Mouse (Mus musculus): ENCODE results near the gene Zscan26. TPM values are rescaled to one million over a fixed set of nuclear protein-coding genes. Genes with fewer than 3 reads are reported as not detected.
"Not testable (repeated sequence)": the region's sequence is repeated elsewhere in the genome, so short reads cannot be mapped to it uniquely, and the experiment has no call there.

The Zscan26 gene
- total RNA-seq (2021): 10 to 100 TPM; 26.9 to 29.4 TPM
- long read RNA-seq: 0 reads

DNA sequence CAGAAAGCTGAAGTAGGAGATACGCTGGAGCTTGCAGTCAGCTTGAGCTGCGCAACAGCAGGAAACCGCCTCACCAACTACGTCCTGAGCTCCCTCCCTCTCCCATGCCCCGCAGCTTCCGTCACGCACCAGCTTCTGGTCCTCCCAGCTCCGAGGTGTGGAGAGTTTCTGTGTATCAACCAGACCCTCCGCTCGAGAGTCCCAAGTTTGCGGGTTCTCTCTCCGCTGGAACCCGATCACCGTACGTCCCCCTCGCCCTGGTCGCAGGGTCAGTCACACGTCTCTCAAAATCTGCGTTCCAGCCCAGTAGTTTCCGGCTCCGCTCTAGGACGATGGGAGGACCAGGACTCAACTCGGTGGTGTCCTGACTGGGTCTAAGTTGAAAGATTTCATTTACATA, at the start of gene Zscan26:
TSS of gene Zscan26 (minus strand) at position 282 of the 400 bp plus-strand sequence.
- DNase-seq (ENCODE audit: low spot score in 2 of 2): peak; percentile 73 to 82

DNA sequence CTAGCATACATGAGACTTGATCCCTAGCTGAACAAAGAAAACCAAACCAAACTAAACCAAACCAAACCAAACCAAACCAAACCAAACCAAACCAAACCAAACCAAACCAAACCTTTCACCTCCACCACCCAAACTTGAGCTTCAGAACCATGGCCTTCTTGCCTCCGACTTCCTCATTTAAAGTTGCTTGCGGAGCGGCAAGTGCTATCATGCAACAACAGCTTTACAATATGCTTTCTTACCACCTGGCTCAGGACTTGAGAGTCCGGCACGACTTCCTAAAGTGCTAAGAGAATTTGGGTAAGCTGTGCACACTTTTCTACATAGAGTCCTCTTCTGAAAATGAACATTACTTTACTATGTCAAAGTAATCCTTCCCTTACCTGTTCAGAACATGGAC, 48.8 kb upstream of the Zscan26 start:
- no peak for DNase-seq (ENCODE audit: low spot score in 2 of 2)

DNA sequence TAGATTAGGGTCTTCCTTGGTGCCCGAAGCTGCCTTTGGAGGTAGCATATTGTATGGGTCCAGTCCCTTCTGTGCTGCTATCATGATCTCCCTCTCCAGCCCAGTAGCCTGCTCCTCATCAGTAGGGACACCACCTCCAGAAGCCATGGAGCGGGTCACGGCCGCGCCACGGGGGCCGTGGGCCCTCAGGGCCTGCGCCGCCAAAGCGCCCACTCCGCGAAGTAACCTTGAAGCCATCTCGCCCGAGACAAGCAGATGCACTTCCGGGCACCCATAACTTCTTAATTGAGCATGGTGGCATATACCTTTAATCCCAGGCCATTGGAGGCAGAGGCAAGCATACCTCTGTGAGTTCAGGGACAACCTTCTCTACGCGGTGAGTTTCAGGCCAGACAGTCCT, 47.7 kb upstream of the Zscan26 start, which contains the start of gene Gm11273:
TSS of gene Gm11273 (minus strand) at position 237 of the 400 bp plus-strand sequence.
- not testable (repeated sequence) for DNase-seq (ENCODE audit: low spot score in 2 of 2)

DNA sequence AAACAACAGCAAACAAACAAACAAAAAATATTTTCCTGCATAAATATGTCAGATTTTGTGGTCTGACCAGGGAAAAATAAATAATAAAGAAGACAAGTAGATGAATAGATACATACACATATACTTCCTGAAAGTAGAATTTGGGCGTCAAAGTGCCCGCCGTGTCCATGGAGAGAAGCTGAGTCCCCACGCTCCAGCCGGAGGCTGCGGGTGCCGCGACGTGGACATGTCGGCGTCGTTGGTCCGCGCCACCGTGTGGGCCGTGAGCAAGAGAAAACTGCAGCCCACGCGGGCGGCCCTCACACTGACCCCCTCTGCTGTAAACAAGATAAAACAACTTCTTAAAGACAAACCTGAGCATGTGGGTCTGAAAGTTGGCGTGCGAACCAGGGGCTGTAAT, 41.5 kb upstream of the Zscan26 start, which contains the start of gene AK157302:
TSS of gene AK157302 (plus strand) at position 144 of the 400 bp plus-strand sequence.
- no peak for DNase-seq (ENCODE audit: low spot score in 2 of 2)

DNA sequence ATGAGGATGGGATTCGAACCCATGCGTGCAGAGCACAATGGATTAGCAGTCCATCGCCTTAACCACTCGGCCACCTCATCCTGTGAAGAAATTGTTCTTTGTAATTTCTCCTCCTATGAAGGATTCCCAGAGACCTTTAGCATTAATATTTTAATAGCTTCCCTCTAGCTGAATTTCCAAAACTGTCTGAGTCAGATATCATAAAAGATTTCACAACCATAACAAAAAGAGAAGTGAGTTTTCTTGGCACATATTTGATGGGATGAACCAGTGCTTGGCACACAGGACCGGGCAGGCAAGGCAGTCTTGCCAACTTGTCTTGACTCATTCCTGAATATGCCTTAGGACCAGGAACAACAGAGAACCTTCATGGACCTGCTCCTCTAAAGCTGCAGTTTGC, 39.3 kb upstream of the Zscan26 start:
- DNase-seq (ENCODE audit: low spot score in 2 of 2): no peak

DNA sequence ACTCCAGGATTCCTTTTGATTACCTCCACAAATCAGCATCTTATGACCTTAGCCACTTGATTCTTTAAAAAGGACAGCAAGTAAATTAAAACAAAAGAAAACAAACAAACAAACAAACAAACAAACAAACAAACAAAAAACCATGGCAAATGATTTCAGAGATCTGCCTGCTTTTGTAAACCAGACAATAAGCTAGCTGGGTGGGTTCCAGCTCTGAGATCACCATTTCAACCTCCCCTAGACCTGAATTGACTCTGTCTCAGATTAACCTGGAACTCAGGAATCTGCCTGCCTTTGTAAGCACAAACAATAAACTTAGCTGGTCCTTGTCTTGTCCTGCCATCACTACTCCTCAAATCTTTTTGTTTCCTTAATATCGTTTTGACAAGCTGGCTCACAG, 33.4 kb upstream of the Zscan26 start:
- no peak for DNase-seq (ENCODE audit: low spot score in 2 of 2)

DNA sequence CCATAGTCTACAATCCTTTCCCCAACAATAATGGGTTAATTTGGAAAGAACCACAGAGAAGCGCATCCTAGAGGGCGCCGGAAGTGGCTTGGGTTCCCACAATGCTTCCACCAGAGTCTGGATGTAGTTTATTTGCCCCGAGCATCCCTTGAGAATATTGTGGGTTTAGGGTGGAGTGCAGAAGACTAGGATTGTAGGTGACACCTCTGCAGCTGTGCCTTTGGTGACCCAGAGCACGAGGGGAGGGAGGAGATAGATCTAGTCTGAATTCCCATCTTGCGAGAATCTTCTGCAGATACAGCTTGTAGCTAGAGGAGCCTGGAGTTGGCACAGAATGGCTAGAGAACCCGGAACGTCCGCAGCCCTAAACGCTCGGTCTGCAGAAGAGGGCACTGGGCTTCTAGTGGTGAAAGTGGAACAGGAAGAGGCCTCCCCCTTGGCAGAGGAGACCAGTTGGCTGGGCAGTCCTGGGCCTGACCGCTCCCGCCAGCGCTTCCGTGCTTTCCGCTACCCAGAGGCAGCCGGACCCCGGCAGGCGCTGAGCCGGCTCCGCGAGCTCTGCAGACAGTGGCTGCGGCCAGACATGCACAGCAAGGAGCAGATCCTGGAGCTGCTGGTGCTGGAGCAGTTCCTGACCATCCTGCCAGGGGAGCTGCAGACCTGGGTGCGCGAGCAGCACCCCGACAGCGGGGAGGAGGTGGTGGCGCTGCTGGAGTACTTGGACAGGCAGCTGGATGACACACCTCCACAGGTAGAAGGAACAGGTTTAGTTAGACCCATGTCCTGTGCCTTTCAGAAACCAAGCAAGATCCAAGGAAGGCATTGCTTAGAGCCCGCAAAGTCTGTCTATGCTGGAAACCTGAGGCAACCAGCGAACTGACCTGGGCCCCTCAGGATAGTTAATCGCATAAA, 25.5 kb upstream of the Zscan26 start, which contains the start of the genes Zkscan4 and Gm10065:
TSS of gene Zkscan4 (plus strand) at position 149 of the 912 bp plus-strand sequence.
TSS of gene Gm10065 (minus strand) at position 683 of the 912 bp plus-strand sequence.
- peak; percentile 72 to 81 for DNase-seq (ENCODE audit: low spot score in 2 of 2)

DNA sequence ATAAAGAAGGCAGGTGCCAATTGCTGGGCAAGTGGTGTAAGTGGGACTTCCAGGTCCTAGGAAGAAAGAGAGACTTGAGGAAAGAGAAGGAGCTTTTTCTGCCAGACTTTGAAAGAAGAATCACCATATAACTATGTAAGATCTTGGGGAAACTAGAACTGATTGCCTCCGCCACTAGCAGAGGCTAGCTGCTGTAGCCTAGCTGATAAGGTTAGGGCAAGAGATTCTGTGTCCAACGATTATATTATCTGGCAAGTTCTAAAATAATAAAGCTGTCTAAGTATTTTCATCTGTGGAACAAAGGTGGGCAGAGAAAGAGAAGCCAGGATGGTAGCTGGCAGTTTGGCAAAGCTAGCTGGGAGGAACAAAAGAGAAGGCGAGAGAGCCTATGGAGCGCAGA, 18.9 kb upstream of the Zscan26 start:
- DNase-seq (ENCODE audit: low spot score in 2 of 2): no peak

DNA sequence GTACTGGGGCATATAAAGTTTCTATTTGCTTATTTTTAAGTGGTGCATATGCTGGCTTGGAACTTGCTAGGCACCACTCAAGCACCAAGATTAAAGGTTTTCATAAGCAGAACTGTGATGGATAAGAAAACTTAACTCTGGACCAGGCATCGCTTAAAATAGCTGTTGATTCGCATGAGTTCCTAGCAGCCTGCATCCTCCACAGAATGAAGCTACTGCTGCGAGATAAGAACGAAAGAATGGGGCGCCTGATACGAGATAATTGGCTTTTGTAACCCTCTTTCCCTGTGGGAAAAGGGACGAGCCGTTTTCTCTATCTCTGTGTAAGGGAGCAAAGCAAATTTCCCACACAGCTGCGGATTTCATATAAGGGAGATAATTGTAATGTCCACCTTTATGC, 15.6 kb upstream of the Zscan26 start:
- no peak for DNase-seq (ENCODE audit: low spot score in 2 of 2)

DNA sequence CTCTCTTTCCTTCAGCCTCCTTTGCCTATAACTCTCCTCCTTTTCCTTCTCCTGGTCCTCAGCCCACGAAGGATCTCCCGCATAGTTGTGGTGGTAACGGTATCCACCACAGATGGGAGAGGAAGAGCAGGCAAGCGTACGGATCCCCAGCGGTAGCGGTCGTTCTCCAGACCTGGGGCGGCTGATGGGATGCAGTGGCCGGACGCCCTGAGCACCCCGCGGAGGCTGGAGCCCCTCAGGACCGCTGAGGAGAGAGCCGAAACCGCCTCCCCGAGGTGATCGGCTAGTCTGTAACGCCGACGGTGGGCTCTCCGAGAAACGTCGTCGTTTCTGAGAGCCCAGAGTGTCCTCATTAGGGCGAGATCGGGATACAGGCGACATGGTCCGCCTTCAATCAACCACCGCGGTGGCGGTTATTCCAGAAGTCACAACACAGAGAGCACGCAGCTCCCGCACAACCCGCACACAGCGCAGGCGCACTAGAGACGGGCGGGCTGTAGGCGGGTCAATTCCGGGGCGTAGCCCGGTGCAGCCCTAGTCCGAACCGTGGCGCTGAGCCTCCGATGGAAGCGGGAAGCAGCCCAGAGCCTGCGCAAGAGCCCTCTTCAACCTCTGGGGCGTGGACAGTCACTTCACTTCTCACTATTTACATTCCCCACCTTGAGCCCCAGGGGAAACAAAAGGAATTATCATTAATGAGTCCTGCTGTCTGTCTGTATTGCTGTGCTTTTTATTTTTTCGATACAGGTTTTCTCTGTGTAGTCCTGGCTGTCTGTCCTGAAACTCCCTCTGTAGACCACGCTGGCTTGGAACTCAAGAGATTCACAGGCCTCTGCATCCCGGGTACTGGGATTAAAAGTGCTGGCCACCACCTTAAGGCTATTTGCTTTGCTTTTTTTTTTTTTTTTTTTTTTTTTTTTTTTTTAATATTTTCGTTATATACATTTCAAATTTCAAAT, 14.8 kb upstream of the Zscan26 start, which contains the start of gene Nkapl:
TSS of gene Nkapl (minus strand) at position 449 of the 959 bp plus-strand sequence.
- DNase-seq (ENCODE audit: low spot score in 2 of 2): peak; percentile 60 to 75

DNA sequence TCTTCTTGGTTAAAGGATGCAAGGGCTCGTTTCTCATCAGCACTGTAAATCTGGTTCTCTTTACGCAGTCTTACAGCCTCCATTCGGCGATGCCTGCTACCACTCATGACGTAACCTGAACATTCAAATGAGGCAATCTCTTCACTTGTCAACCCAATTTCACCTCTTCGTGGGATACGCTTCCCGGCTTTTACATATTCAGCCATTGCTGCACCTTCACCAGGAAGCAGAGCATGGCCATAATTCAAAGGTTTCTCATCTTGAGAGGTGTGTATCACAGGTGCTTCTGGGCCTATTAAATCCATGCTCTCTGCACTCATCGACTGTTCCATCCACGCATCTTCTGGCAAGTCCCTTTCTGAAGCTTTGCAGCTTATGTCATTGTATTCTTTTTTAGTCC, 13.8 kb upstream of the Zscan26 start:
- DNase-seq (ENCODE audit: low spot score in 2 of 2): no peak

DNA sequence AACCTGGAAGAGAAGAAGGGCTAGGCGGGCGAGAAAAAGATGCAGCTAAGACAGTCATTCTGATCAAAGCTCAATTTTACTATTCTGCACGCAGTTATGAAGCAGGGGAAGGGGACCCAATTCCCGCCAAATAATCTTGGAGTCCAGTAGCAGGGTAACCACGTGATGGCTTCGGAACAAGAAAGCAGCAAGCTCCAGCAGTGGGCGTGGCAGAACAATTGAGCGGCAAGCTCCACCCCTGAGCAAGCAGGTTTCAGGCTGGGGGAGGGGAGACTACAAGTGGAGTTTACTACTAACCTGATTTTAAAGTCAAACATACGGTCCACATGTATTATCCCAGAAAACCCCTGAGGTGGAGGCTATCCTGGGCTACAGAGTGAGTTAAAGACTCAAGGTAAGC, 9.0 kb upstream of the Zscan26 start:
- not testable (repeated sequence) for DNase-seq (ENCODE audit: low spot score in 2 of 2)

DNA sequence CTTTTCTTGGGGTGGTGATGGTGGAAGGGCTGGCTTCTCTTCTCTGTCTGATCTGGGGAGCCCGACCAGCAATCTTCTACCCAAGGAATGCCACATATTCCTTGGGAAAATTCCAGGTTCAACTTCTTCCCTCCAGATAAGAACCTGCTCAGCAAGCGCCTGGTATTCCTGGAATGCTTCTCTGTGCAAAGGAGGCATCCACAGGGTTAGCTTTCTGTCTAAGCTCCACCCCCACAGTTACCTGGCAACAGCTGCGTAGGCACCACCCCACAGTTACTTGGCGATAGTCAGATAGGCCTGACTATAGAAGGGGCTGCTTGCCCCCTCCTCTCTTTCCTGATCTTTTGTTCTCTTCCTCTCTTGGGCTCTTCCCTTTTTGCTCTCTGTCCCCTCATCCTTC, 2.8 kb upstream of the Zscan26 start:
- no peak for DNase-seq (ENCODE audit: low spot score in 2 of 2)

DNA sequence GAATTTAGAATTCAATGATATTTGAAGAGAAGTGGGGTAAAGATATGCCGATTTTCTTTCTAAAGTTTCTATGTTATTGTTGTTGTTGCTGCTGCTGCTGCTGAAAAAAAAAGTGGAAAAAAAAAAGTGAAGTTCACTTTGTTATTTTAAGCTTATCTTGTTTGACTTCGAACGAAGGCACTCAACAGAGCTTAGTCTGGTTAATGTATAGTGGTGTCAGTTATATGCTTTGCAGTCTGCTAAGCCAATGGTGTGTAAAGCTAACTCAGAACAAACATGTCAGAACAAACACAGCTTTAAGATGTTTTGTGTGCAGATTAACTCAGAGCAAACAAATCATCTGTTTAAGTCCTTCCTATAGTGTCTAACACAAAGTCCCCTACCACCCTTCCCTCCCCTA, 603 bp upstream of the Zscan26 start:
- no peak for DNase-seq (ENCODE audit: low spot score in 2 of 2)

DNA sequence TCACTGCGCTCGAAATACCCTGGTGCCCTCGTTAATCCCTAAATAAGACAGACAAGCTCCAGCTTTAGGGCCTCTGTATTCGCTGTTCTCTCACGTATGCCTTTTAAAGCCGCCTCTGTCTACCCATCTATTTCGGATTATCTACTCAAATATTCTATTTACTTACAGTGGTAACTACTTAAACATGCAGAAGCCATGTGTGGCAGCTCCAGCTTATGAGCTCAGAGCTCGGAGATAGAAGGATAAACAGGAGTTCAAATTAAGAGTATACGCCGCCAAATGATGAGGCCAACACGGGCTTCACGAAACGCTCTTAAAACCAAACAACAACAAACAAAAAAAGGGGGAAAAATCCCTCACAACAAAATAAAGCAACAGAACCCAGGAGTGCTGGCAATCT, 488 bp downstream of the Zscan26 start:
- no peak for DNase-seq (ENCODE audit: low spot score in 2 of 2)

DNA sequence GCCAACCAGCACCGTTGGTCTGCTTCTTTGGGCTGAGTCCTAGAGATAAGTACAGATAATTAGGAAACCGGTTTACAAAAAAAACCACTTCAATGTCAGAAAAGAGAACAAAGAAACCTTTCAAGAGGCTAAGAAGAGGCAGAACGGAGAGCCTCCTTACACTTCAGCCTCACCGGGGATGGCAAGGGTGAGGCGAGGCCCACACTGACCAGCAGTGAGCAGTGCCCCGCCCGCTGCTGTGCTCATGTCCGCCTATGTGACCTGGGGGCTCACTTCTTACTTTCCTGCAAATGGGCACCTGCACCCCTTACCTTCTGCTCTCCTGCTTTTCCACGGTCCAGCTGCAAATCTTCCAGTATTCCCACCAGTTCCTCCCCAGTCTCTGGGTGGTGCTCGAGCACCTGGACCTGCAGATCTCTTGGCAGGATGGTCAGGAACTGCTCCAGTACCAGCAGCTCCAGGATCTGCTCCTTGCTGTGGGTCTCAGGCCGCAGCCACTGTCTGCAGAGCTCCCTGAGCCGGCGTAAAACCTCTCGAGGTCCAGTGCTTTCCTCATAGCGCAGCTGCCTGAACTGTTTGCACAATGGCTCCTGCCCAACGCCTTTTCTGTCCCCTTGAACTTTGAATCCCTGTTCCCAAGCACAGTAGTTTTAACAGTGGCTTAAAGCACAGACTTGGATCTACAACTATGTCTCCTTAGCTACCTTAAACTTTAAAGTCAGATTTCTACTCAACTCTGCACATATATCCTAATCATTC, 5.5 kb downstream of the Zscan26 start:
- DNase-seq (ENCODE audit: low spot score in 2 of 2): no peak

DNA sequence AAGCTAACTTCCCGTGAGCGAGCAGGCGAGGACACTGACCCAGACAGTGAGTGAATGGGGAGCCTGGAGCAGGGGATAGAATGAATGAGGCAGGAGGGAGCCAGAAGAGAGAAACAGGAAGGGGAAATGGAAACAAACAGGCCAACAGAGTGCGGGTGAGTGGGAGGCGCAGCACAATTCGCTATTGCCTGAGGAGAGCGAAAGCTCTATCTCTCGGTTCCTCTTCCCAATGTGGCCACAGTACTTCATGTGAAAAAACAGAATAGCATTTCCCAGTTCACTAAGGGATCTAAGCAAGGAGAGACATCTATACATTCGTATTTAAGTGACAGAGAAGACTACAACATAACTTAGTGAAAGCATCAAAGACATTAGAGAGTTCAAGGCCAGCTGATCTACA, 6.7 kb downstream of the Zscan26 start:
- DNase-seq (ENCODE audit: low spot score in 2 of 2): no peak

DNA sequence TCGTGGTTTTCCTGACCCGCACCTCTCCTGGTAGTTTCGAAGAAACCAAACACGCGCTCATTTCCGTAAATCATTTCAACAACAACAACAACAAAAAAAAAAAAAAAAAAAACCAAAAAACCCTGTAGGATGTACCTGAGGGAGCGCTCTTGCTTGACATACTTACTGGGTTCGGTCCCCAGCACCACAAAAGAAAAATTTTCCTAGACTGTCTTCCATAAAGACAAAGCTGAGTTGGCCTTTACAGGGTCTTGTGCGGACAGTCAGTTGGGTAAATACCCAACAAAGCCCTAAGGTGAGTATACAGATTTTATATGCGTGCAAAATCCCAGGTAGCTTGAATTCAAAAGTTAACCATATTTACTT, 12.3 kb downstream of the Zscan26 start:
- no peak for DNase-seq (ENCODE audit: low spot score in 2 of 2)

DNA sequence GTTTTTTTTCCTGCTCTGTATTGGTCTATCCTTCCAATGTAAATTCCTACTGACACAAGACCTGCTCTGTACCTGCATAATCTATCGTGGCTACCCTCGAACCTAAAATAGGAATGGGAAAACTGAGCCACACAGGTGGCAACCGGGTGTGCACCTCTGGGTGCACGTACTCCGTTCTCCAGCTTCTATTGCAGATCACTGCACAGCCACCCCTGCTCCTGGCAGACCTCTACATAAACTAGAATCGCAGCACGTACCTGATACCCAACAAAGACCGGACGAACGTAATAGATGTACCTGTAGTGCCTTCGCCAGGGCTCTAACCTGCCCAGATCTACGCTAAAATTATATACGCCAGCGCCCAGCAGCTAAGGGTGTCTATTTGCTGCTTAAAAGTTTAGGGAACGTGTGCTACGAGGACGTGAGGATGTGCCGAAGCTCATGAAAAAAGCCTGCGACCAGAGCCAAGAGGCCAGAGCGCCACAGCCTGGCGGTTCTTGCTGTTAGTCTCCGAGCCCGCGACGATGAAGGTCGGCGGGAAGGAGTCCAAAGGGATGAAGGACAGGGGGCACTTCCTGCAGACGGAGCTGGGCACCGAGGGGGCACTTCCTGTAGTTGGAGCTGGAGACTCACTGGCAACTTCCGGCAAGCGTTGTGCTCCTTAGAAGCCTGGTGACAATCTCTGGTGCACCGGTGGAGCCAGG, 12.9 kb downstream of the Zscan26 start, which contains the start of gene Pgbd1:
TSS of gene Pgbd1 (minus strand) at position 556 of the 704 bp plus-strand sequence.
- peak; percentile 68 to 78 for DNase-seq (ENCODE audit: low spot score in 2 of 2)

DNA sequence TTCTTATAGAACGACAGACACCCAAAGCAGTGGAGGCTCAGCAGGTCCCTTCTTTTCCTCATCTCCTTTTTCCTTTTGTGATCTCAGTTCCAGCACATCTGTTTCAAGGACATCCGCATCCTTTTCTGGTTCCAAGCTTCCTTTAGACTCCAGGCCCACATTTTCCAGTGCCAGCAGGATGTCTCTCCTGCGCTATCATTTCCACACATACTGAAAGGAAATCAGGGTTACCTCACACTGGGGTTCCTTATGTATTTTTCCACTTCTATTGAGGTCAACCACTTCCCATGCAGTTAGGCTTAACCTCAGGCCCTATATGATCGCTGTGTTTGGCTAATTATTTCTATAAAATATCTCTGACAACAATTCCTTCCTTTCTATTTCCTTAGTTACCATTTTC, 18.1 kb downstream of the Zscan26 start:
- DNase-seq (ENCODE audit: low spot score in 2 of 2): no peak
